In genomic region chr5:29281081-29281480, GRCm38 (mm10) we compare ENCODE assay signal across 31 mouse cellular contexts.
DNase-seq lines count a peak whose midpoint lies in the region; ATAC-seq and TF ChIP-seq lines count a peak whose summit lies in the region.
"Had no signal": no experiment of that assay in that cellular context is flagged by ENCODE, and none has a peak within 500 bp of the region (broad histone marks: within the 10 kb centered on the region; RNA-seq: fewer than 3 reads in every experiment).

No protein-coding gene starts in this region.

- no peak overlapping the region for H3K4me2 ChIP-seq in kidney, embryonic 14.5 days (replicated peaks; ENCODE audit: low read depth, low read length)
- H3K4me2 ChIP-seq: embryonic facial prominence, embryonic 13.5 days; forebrain, embryonic 12.5 days; forebrain, embryonic 15.5 days; heart, embryonic 13.5 days; hindbrain, embryonic 12.5 days; hindbrain, embryonic 15.5 days had no signal

- 71% methylated on average over 3 of the region's 3 CpGs for WGBS in kidney, adult 2 months
- WGBS in kidney, embryonic 14.5 days = 89% methylated on average over 3 of the region's 3 CpGs

- no peak overlapping the region for H3K27ac ChIP-seq in kidney, adult 2 months (ENCODE audit: insufficient read depth, low read depth, low read length)
- no peak overlapping the region for H3K27ac ChIP-seq in kidney, embryonic 14.5 days (ENCODE audit: low read depth, low read length)
- H3K27ac ChIP-seq: embryonic facial prominence, embryonic 10.5 days; embryonic facial prominence, embryonic 13.5 days; forebrain, embryonic 12.5 days; forebrain, embryonic 15.5 days; heart, adult 2 months; heart, embryonic 10.5 days; heart, embryonic 13.5 days; hindbrain, embryonic 12.5 days; hindbrain, embryonic 15.5 days had no signal

- ATAC-seq in kidney, embryonic 14.5 days (ENCODE audit: low FRiP score, low TSS enrichment) = no peak
- no peak for ATAC-seq in frontal cortex, adult (ENCODE audit: low TSS enrichment)
- ATAC-seq: forebrain, embryonic 15.5 days; Patski had no signal

- TF ChIP-seq POLR2A in kidney, adult 2 months (IDR thresholded peaks at IDR 0.05; ENCODE audit: low read depth, low read length) = no peak

- no peaks in the 10 kb centered on the region; the same call in 1 of the 2 replicates for H3K36me3 ChIP-seq in kidney, adult 2 months (ENCODE audit: control insufficient read depth, insufficient read depth, low read length)
- no peaks in the 10 kb centered on the region for H3K36me3 ChIP-seq in kidney, embryonic 14.5 days (ENCODE audit: control insufficient read depth, insufficient read depth, low read length)
- H3K36me3 ChIP-seq: embryonic facial prominence, embryonic 10.5 days; forebrain, embryonic 12.5 days; forebrain, embryonic 15.5 days; heart, embryonic 10.5 days; hindbrain, embryonic 12.5 days had no signal

- no peaks in the 10 kb centered on the region for H3K4me1 ChIP-seq in kidney, adult 2 months (ENCODE audit: control insufficient read depth, insufficient read depth, low read length)
- H3K4me1 ChIP-seq in kidney, embryonic 14.5 days (ENCODE audit: control insufficient read depth, insufficient read depth, low read length) = no peaks in the 10 kb centered on the region
- H3K4me1 ChIP-seq: embryonic facial prominence, embryonic 10.5 days; embryonic facial prominence, embryonic 13.5 days; forebrain, embryonic 12.5 days; forebrain, embryonic 15.5 days; heart, embryonic 10.5 days; heart, embryonic 13.5 days; hindbrain, embryonic 12.5 days; hindbrain, embryonic 15.5 days had no signal

- H3K9me3 ChIP-seq in kidney, embryonic 14.5 days (ENCODE audit: control insufficient read depth, low read length) = no peaks in the 10 kb centered on the region
- H3K9me3 ChIP-seq: embryonic facial prominence, embryonic 10.5 days; embryonic facial prominence, embryonic 13.5 days; forebrain, embryonic 12.5 days; forebrain, embryonic 15.5 days; G1E; heart, embryonic 10.5 days; heart, embryonic 13.5 days; hindbrain, embryonic 12.5 days; hindbrain, embryonic 15.5 days had no signal

- no peak for TF ChIP-seq CTCF in kidney, adult 2 months (conservative IDR thresholded peaks at IDR 0.05; ENCODE audit: insufficient read depth, insufficient read length, low read depth, low read length)

- no peaks in the 10 kb centered on the region for H3K27me3 ChIP-seq in kidney, adult 2 months (replicated peaks; ENCODE audit: control insufficient read depth, insufficient read depth, low read length)
- no peaks in the 10 kb centered on the region for H3K27me3 ChIP-seq in kidney, embryonic 14.5 days (ENCODE audit: control insufficient read depth, insufficient read depth, low read length)
- H3K27me3 ChIP-seq: CH12.LX; embryonic facial prominence, embryonic 13.5 days; forebrain, embryonic 12.5 days; forebrain, embryonic 15.5 days; heart, embryonic 13.5 days; hindbrain, embryonic 12.5 days; hindbrain, embryonic 15.5 days; Patski had no signal

- peak; percentile 13 to 16 for DNase-seq in cerebellum, postnatal 14 days
- no peak for DNase-seq in cerebellum, adult 8-10 months
- peak; percentile 31 for DNase-seq in kidney, adult 2 months
- DNase-seq in kidney, adult 9 months = peak; percentile 19
- peak; percentile 43 to 60 for DNase-seq in kidney, postnatal 25 days
- DNase-seq in spleen, postnatal 36 days (ENCODE audit: low spot score in 2 of 2) = no peak
- DNase-seq: adrenal gland, postnatal 10 days; B cell, adult 2 months; cerebellum, adult 11-12 months; cerebellum, adult 9-10 months; cerebellum, postnatal 36 days; embryo, embryonic 11 days; gastrocnemius, postnatal 10 days; gastrocnemius, postnatal 36 days; heart, adult 2 months; heart, postnatal 14 days; heart, postnatal 4 days had no signal

- H3K9ac ChIP-seq in kidney, embryonic 14.5 days (ENCODE audit: low read depth, low read length) = no peak overlapping the region
- H3K9ac ChIP-seq: embryonic facial prominence, embryonic 13.5 days; forebrain, embryonic 12.5 days; forebrain, embryonic 15.5 days; heart, embryonic 13.5 days; hindbrain, embryonic 12.5 days; hindbrain, embryonic 15.5 days had no signal

- no peak overlapping the region for H3K4me3 ChIP-seq in kidney, adult 2 months (ENCODE audit: insufficient read depth, low read depth, low read length)
- H3K4me3 ChIP-seq in kidney, embryonic 14.5 days (ENCODE audit: low read length) = no peak overlapping the region
- H3K4me3 ChIP-seq: embryonic facial prominence, embryonic 10.5 days; embryonic facial prominence, embryonic 13.5 days; erythroblast, embryonic 14.5 days; forebrain, embryonic 12.5 days; forebrain, embryonic 15.5 days; heart, adult 2 months; heart, embryonic 10.5 days; heart, embryonic 13.5 days; hindbrain, embryonic 12.5 days; hindbrain, embryonic 15.5 days had no signal

Comparison
In these comparisons a context has a peak if more than half of its experiments do, and no peak if none do; other contexts are left out.
1. DNase-seq: peak in cerebellum, postnatal 14 days (2 of 2), kidney, adult 2 months (single experiment), kidney, adult 9 months (single experiment) and kidney, postnatal 25 days (2 of 2); none in cerebellum, adult 8-10 months (single experiment) and spleen, postnatal 36 days (0 of 2).